Mouse (Mus musculus) ES-Bruce4 (cell line): ENCODE results near the gene Eaf1.

Source experiments
- CTCF ChIP-seq: IDR thresholded peaks from one replicate; pipeline ENCODE4 v1.8.1; 2011; ENCODE audit warnings: low read depth, low read length
- EP300 ChIP-seq: IDR thresholded peaks from 2 replicates; pipeline ENCODE4 v1.6.1; 2011; ENCODE audit warnings: low read depth, low read length; ENCODE audit not compliant: insufficient read depth
- POLR2A ChIP-seq: IDR thresholded peaks from one replicate; pipeline ENCODE4 v1.8.1; 2011; ENCODE audit warnings: low read length; ENCODE audit not compliant: insufficient read depth

DNA sequence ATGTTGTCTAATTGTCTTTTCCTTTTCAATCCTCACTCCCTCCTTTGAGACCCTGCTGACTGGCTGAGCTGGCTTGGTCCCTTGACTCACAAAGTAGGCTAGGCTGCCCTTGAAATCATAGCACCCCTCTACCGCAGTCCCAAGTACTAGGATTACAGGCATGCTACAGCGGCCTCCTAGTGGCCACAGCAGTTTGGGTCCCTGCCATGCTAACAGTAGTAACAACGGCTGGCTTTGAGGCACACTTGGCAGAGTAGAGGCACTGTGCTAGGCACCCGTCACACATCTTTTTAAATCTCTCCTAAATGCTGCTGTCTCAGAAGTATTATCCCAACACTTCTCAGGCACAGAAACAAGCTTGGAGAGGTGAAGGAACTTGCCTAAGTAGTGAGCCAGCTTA is 7.7 kb upstream of the Eaf1 start:
- TF ChIP-seq CTCF: no peak
- no peak for TF ChIP-seq EP300
- no peak for TF ChIP-seq POLR2A
